Mouse (Mus musculus): ENCODE measurements at regions not wholly inside any gene's neighbourhood (a gene's known extent, or its start where the extent isn't known, plus 50 kb on each side); places are given as distances from the start of the nearest gene placed in this dataset.

- TF ChIP-seq MEF2A (IDR thresholded peaks at IDR 0.05; ENCODE audit: extremely low read depth, insufficient replicate concordance, low read depth, low read length, poor library complexity, severe bottlenecking): no peak
- TF ChIP-seq POLR2A (IDR thresholded peaks at IDR 0.05; ENCODE audit: control insufficient read depth in 1 of 2, insufficient read depth in 1 of 2, low read depth in 1 of 2, low read length in 2 of 2, poor library complexity in 1 of 2): no peak
- TF ChIP-seq POLR2AphosphoS2 (IDR thresholded peaks at IDR 0.05; ENCODE audit: low read length): no peak
These were observed 164.4 kb upstream of the Meox2 start for GRCm38 (mm10) chr12:36943903-36944302.
